Mouse (Mus musculus) megakaryocyte, embryonic 14.5 days (primary cell): Measurements from ENCODE around the gene Mybpc3. TPM values are rescaled to one million over a fixed set of nuclear protein-coding genes. Genes with fewer than 3 reads are reported as not detected.

Experiments
- H3K27me3 ChIP-seq: replicated peaks from 2 replicates; pipeline ENCODE3; 2012; ENCODE audit warnings: inconsistent platforms
- H3K36me3 ChIP-seq: replicated peaks from 2 replicates; pipeline ENCODE3; 2012; ENCODE audit warnings: low read length, inconsistent platforms, mixed read lengths
- H3K4me1 ChIP-seq: 2 replicates; pipeline ENCODE4 v1.6.1; 2012; ENCODE audit warnings: inconsistent platforms
- H3K4me3 ChIP-seq: replicated peaks from 2 replicates; pipeline ENCODE3; 2012; ENCODE audit warnings: moderate library complexity, mild to moderate bottlenecking, inconsistent platforms
- H3K9me3 ChIP-seq: 2 replicates; pipeline ENCODE4 v1.6.1; 2012; ENCODE audit warnings: inconsistent platforms
- FLI1 ChIP-seq: IDR thresholded peaks from 2 replicates; pipeline ENCODE4 v1.6.1; 2012; ENCODE audit warnings: low read length, inconsistent platforms, mixed read lengths
- GATA1 ChIP-seq: IDR thresholded peaks from 3 replicates; pipeline ENCODE4 v1.6.1; 2012; ENCODE audit warnings: mixed read lengths, low read length, inconsistent platforms, borderline replicate concordance
- polyA plus RNA-seq: library from polyadenylated mRNA; stranded (reverse); fragments of >175 nt; gene quantifications from 2 replicates; pipeline ENCODE4 v1.2.3, GENCODE M21; 2012; ENCODE audit warnings: low replicate concordance; ENCODE audit not compliant: insufficient read depth

The Mybpc3 gene
- polyA plus RNA-seq: 0.20 TPM in 1 of 2 replicates, not detected in the other

GRCm38 (mm10) chr2:91117585-91118275, at the start of gene Mybpc3:
TSS of gene Mybpc3 (plus strand) at chr2:91118144.
- Histone ChIP-seq H3K36me3 (peaks cover 40% of the 10 kb centered on the region), H3K9me3 (no peaks in the 10 kb centered on the region), H3K27me3 (peaks cover 38% of the 10 kb centered on the region), H3K4me1 (peaks cover 54% of the 10 kb centered on the region), H3K4me3 (no peak within 1 kb of the TSS)
- no peak for TF ChIP-seq GATA1
- no peak for TF ChIP-seq FLI1

DNA sequence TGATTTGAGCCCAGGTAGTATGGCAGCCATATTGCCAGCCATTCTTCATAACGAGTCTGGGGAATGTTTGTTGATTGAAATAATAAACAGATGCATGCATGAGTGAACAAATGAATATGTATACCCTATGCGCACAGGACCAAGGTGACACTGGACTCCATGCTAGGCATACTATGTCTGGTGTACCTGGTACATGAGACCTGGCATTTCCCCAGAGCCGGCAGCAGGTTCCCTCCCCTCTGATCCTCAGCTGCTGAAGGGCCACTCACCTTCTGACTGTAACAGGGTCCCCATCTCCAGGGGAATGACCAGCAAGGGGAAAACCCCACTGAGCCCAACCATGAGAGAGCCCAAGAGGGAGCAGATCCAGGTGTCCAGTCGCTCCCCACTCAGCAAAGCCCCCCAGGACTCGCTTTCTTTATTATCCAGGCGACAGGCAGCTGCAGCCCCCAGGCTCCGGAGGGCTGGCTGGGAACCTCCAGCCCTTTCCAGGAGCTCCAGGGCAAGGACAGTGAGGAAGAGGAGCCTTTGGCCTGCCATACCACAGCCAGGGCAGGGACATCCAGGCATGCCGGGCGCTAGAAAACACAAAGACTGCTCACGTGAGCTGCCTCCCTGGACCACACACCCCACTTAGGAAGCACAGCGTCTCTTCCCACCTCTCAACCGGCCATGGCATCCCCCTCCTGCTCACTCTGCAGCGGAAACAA, 49.6 kb upstream of the Mybpc3 start:
- Histone ChIP-seq H3K4me3 (peak overlapping the region; percentile 97), H3K9me3 (no peaks in the 10 kb centered on the region), H3K36me3 (peaks cover 56% of the 10 kb centered on the region), H3K4me1 (peaks cover 50% of the 10 kb centered on the region), H3K27me3 (no peaks in the 10 kb centered on the region)
- no peak for TF ChIP-seq GATA1
- TF ChIP-seq FLI1: no peak

- TF ChIP-seq GATA1 (no peak), FLI1 (no peak)
- no peaks in the 10 kb centered on the region for H3K9me3 ChIP-seq
- H3K36me3 ChIP-seq: peaks cover 51% of the 10 kb centered on the region
- peaks cover 50% of the 10 kb centered on the region for H3K4me1 ChIP-seq
- H3K4me3 ChIP-seq: peak overlapping the region; percentile 97
- no peaks in the 10 kb centered on the region for H3K27me3 ChIP-seq
Observed at GRCm38 (mm10) chr2:91068872-91069165, 49.1 kb upstream of the Mybpc3 start.

DNA sequence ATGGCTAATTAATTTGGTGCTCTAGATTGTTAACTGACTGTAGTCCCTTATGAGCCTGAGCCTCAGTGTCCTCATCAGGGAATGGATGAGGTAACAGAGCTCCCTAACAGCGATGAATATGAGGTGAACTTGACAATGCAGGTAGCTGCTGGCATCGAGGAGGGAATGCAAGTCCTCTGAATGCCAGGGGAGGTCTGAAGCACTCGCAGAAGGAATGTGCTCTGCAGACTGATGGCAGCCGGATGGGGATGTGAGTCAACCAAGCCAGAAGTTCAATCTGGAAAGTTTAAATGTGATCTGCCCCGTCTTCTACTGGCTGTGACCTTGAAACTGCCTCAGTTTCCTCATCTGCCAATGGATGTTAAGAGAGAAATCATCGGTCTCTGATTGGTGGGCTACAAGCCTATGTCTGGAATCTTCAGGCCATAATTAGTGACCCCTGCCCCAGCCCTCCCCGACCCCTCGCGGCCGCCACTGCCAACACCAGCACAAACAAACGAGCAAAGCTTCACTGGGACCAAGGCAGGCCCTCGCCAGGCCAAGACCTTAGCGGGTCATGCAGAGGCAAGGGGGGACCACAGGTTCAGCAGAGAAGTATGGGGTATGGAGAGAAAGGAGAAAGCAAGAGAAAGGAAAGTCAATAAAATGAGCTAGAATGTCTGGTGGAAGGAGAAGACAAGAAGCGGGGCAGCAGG, 48.5 kb upstream of the Mybpc3 start:
- Histone ChIP-seq H3K4me1 (peaks cover 50% of the 10 kb centered on the region), H3K36me3 (peaks cover 45% of the 10 kb centered on the region), H3K27me3 (no peaks in the 10 kb centered on the region), H3K4me3 (peak overlapping the region; percentile 97), H3K9me3 (no peaks in the 10 kb centered on the region)
- TF ChIP-seq FLI1: no peak
- TF ChIP-seq GATA1: no peak

DNA sequence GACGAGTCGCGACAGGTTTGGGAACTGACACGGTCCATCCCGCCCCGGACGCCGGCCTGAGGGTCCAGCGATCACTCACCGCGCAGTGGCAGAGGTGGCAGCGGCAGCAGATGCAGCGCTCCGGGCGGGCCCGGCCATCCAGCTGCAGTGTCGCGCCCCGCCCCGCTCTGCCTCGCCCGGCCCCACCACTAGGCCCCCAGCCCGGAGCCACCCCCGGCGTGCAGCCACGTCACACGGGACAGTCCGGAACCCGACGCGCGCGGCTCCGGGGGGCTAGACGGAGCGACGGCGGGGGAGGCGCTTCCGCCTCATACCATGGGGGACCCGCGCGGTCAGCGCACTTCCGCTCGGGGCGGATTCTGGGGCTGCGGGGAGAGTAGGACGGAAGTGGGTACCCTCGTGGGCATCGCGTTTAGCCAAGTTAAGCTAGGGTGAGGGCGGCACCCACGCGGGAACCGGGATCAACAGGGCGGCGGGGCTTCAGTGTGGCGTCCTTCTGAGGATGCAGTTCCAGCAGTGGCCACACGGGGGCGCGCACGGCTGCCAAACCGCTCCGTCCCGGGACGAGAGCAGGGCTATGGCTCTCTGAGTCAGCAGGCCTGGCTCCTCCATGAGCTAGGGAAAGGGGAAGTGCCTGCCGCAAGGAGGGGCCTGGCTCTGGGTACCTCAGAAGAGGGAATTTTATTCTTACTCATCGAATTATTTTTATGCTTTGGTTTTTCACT, 47.7 kb upstream of the Mybpc3 start, which contains the start of gene Slc39a13:
TSS of gene Slc39a13 (minus strand) at position 342 of the 725 bp plus-strand sequence.
- H3K36me3 ChIP-seq: peaks cover 37% of the 10 kb centered on the region
- H3K9me3 ChIP-seq: no peaks in the 10 kb centered on the region
- H3K4me1 ChIP-seq: peaks cover 57% of the 10 kb centered on the region
- TF ChIP-seq FLI1: peak; percentile 44; the same call in 1 of the 2 replicates
- TF ChIP-seq GATA1: no peak
- peak within 1 kb of the TSS; percentile 97 for H3K4me3 ChIP-seq
- H3K27me3 ChIP-seq: no peaks in the 10 kb centered on the region

DNA sequence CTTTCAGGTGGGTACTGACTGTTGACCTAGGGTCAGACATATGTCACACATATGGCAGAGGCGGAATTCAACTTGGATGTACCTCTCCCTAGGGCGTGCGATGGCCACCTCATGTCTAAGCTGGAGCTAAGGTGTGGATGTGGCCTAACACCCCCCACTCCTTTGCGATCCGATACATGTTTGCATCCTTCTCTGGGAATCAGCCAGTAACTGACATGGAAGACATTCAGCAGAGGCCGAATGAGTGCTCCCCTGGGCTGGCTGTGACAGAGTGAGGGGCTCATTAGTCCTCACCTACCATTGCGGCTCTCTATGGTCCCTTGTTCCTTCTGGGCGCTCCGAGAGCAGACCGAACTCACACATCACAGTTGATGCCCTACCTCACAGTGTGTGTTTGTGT, 46.9 kb upstream of the Mybpc3 start:
- H3K4me3 ChIP-seq: peak overlapping the region; percentile 97
- H3K27me3 ChIP-seq: no peaks in the 10 kb centered on the region
- H3K36me3 ChIP-seq: peaks cover 29% of the 10 kb centered on the region
- H3K4me1 ChIP-seq: peaks cover 57% of the 10 kb centered on the region
- no peaks in the 10 kb centered on the region for H3K9me3 ChIP-seq
- no peak for TF ChIP-seq GATA1
- TF ChIP-seq FLI1: no peak

DNA sequence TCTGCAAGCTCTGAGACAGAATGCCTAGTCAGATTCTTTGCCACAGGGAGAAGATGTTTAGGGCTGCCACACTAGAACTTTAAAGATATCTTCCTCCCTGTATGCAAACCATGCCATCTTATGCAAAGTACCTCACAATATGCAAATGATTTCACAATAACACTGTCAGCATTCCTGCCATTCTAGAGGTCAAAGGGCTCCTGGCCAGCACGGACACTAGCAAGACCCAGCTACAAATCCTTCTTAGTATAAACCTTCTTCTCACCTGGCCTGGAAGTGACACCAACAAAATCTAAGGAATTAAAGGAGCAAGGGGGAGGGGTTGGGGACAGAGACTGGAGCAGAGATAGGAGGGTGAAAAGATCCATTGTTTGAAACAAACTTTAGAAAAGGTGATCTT, 45.9 kb upstream of the Mybpc3 start:
- H3K27me3 ChIP-seq: no peaks in the 10 kb centered on the region
- no peak overlapping the region for H3K4me3 ChIP-seq
- H3K36me3 ChIP-seq: peaks cover 18% of the 10 kb centered on the region
- no peak for TF ChIP-seq GATA1
- no peak for TF ChIP-seq FLI1
- H3K4me1 ChIP-seq: peaks cover 58% of the 10 kb centered on the region
- H3K9me3 ChIP-seq: no peaks in the 10 kb centered on the region

GRCm38 (mm10) chr2:91077957-91078313, 40.0 kb upstream of the Mybpc3 start:
- Histone ChIP-seq H3K27me3 (no peaks in the 10 kb centered on the region), H3K36me3 (no peaks in the 10 kb centered on the region), H3K4me1 (peaks cover 64% of the 10 kb centered on the region), H3K4me3 (no peak overlapping the region), H3K9me3 (no peaks in the 10 kb centered on the region)
- TF ChIP-seq FLI1 (no peak), GATA1 (no peak)

- Histone ChIP-seq H3K4me1 (peaks cover 69% of the 10 kb centered on the region), H3K9me3 (no peaks in the 10 kb centered on the region), H3K4me3 (peak overlapping the region; percentile 91), H3K36me3 (no peaks in the 10 kb centered on the region), H3K27me3 (no peaks in the 10 kb centered on the region)
- TF ChIP-seq FLI1 (no peak), GATA1 (no peak)
Observed at GRCm38 (mm10) chr2:91078314-91079025, 39.5 kb upstream of the Mybpc3 start.
